Mouse (Mus musculus) right cerebral cortex, postnatal 4 days (tissue): Measurements from ENCODE around the gene Furin.

Experiments used
- DNase-seq: peaks from one replicate; pipeline ENCODE4 v3.0.0-alpha.2; 2022

The Furin gene

GRCm38 (mm10) chr7:80405188-80405695, at the start of gene Furin:
TSS of gene Furin (minus strand) at chr7:80405436.
- DNase-seq, result no peak

DNA sequence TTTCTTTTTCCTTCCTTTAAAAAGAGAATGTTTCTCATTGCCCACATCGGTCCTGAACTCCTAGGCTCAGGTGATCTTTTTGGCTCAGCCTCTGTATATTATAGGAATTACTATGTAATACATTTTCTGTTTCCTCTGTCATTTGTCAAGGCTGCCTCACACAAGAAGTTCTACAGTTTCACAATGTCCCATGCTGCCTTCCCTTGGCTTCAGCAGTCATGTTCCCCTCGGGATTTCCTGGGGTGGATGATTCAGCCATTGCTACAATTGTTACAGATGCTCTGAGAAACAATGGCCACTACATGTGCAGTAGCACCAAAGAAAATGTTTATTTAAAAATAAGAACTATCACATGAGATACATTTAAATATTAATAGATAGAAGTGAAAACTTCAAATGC, 49.5 kb upstream of the Furin start:
- DNase-seq, result no peak

DNA sequence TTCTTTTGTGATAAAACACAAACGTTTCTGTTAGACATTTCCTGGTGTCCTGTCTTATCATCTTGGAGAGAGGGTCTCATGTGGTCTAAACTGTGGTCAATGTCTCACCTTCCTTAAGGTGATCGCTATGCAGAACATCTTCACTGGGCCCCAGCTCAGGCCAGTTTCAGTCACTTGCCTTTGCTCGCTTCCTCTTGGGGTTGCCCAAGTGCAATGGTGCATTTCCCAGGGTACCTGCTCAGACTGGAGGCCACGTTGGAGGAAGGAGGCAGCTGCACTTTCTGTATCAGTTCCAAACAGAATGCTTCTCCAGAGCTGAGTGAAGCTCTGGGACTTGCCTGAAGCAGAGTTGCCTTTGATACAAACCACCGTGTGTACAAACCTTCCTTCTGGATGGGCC, 48.8 kb upstream of the Furin start:
- no peak for DNase-seq

- no peak for DNase-seq
Measured at GRCm38 (mm10) chr7:80453121-80453520, 47.9 kb upstream of the Furin start.

GRCm38 (mm10) chr7:80452241-80452640, 47.0 kb upstream of the Furin start:
- no peak for DNase-seq

DNA sequence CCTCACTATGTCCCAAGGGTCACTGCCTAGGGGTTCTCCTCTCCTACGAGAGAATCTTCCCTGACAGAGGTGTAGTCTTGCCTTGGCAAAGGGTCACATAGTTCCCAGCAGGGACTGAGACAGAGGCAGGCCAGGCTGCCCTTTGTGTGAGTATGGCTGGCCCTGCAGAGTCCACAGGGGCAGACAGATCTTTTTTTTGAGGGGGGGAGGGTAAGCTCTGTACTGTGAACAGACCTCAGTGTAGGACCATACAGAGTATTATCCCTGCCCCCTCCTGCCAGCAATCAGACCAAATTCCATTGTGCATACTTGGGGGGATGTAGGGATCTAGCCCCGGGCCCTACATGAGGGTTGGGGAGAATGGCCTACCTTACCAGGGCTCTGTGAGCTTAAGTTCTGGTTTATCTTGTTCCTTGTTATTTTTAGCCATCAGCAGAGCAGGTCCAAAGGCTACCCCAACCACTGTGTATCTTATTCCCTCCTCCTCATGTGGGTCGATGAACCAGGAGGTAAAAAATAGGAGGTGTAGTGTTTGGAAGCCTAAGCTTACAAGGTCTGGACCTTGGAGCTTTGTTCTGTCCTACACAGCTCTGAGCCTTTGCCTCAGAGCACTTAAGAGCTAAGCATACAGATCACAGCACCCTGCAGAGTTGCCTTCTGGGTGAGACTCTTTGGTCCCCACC, 46.5 kb upstream of the Furin start:
- DNase-seq, result no peak

- no peak for DNase-seq
Measured at GRCm38 (mm10) chr7:80450354-80450753, 45.1 kb upstream of the Furin start.

- no peak for DNase-seq
Measured at GRCm38 (mm10) chr7:80449620-80450091, 44.4 kb upstream of the Furin start.

- DNase-seq, result no peak
Measured at GRCm38 (mm10) chr7:80447336-80447735, 42.1 kb upstream of the Furin start.

DNA sequence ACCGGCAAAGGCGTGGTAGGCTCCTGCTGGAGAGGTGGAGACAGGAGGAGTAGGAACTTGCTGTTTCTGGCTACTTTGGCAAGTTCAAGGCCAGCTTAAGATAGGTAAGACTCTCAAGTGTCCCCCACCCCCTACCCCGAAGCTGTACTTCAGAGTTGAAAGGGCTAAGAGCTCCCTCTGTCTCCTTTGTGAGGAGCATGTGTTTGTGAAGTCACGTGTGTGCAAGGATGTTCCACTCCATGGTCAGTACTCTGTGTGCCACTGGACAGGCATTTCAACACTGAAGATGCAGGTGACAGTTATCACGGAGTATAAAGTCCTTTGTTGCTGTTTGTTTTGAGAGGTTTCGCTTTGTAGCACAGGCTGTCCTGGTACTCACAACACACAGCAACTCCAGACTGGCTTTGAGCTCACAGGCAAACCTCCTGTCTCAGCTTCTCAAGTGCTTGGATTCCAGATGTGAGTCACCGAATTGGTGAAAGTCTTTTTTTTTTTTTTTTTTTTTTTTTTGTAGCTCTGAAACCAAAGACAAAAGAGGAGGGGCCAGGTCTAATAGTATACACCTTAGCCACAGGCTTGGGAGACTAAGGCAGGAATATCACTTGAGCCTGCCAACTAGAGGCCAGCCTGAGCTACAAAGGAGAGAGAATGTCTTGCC, 41.1 kb upstream of the Furin start:
- no peak for DNase-seq

GRCm38 (mm10) chr7:80445492-80445891, 40.3 kb upstream of the Furin start:
- DNase-seq, result no peak

- DNase-seq, result no peak
Measured at GRCm38 (mm10) chr7:80444401-80445249, 39.4 kb upstream of the Furin start.

GRCm38 (mm10) chr7:80443124-80443523, 37.9 kb upstream of the Furin start:
- DNase-seq, result no peak

DNA sequence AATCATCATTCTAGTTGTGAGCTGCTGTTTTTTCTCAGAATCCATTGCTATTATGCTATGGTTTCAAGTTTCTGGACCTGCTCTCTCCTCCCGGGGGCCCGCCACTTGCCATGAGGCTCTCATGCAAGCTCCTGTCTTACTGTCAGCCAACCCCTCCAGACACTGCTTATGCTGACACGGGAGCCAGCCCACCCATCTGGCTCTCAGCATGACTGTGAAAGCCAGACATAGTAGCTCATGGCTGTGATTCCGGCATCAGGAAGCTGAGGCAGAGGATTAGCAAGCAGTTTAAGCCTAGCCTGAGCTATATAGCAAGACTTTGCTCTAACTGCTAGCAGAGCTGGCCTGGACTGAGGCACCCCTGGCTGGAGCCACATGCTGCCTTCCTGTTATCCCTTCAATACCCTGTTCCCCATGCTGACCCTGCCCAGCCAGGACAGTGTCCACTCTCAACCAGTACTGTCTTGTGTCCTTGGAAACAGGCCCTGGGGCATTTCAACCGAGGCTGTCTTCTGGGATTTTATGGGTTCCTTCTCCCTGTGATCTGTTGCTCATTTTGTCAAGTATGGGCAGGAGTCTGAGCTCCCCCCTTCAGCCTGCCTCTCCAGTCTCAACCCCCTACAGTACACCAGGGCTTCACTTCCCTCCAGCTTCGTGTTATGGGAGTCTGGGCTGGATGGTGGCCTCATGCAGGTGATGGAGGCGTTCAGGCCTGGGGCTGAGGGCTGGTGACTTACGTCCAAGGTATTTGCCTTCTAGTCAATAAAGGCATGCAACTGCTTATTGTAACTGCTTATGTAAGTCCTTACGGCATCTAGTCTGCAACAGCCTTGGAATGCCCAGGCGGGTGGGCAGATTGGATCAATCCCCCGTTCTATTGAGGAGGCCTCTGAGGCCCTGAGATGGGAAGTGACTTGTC, 37.0 kb upstream of the Furin start:
- peak; percentile 38 for DNase-seq

DNA sequence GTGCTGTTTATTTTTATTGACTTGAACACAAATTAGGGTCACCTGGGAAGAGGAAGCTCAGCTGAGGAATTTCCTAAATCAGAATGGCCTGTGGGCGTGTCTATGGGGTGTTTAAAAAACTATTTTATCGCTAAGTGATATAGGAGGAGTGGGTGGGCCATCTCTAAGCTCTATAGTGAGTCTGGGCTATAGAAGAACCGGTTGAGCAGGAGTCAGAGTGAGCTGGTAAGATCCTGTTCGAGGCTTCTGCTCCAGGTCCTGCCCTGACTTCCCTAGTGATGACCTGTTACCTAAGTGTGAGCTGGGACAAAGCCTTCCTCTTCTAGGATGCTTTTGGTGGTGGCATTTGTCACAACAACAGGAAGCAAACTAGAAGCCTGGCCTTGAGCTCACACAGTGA, 35.4 kb upstream of the Furin start:
- DNase-seq, result no peak

DNA sequence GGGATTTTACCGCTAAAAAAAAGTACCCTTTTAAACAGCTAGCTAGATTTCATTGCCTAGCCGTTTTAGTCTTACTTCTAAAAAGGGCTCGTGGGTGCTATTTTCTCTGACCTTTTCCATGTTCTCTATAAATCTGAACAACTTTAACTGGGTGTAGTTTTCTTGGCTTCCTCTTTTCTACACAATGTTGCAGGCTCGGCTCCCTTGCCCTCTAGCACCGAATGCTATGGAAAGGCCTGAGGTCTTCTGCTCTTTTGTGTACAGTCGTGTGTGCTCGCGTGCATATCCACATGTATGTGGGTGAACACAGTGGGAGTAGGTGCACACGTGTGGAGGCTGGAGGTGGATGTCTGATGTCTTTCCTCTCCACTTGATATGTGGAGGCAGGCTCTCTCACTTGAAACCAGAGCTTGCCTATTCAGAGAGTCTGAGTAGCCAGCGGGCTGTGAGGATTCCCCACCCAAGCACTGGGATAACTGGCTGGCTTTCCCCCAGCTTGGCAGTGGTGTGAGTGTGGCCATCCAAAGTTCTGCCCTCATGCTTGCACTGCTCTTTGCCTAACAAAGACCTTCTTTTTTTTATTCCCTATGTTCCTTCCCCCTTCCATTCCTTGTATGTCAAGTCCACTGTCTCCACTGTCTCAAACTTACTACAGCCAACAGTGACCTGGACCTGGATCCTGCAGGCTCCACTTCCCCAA, 34.7 kb upstream of the Furin start:
- peak; percentile 40 for DNase-seq

DNA sequence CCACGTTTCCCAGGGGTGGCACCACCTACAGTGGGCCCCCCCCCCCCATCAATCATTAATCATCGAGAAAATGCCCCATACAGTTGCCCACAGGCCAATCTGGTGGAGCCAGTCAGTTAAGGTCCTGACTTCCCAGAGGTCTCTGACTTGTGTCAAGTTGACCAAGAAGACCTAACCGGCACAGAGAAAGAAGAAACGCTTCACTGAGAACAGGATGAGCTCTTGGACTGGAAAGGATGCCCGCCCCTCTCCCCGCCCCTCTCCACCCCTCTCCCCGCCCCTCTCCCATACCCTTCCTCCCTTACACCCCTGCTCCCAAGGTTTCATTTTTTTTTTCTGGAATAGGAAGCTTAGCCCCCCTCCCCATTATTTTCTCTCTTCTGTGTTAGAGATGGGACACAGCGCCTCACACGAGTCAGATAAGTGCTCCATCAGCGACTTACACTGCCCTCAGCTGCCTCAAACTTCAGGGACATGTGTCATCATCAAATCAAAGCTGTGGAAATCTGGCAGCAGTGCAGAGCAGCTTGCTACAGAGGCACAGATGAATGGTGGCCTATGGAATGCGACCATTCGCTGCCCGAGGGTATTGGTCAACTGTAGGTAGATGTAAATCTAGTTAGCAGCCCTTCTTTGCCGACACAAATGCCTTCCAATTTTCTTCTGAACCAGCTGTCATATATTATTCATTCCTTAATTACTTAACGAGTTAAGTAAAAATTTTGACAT, 34.0 kb upstream of the Furin start:
- DNase-seq, result no peak

- DNase-seq, result no peak
Measured at GRCm38 (mm10) chr7:80436571-80436970, 31.3 kb upstream of the Furin start.

DNA sequence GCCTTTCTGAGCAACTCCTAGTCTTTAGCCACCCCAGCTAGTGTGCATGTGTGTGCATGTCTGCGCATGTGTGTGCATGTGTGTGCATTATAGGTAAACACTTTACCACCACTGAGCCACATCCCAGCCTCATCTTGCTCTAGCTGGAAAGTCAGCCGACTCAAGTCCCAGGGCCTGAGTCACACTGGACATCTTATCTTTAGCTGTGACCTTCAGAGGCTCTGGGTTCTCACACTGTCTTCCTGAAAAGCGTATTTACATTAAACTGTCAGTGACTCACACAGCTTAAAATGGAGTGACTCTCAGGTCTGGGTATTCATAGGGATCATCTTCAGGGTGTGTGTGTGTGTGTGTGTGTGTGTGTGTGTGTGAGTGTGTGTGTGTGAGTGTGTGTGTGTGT, 30.4 kb upstream of the Furin start:
- DNase-seq, result no peak

DNA sequence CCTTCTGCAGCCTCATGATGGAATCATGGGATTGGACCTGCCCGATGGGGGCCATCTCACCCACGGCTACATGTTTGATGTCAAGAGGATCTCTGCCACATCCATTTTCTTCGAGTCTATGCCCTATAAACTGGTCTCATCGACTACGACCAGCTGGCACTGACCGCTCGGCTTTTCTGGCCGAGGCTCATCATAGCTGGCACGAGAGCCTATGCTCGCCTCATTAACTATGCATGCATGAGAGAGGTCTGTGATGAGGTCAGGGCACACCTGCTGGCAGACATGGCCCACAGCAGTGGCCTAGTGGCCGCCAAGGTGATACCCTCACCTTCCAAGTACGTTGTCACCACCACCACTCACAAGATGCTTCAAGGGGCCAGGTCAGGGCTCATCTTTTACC, 24.4 kb upstream of the Furin start:
- DNase-seq, result no peak

DNA sequence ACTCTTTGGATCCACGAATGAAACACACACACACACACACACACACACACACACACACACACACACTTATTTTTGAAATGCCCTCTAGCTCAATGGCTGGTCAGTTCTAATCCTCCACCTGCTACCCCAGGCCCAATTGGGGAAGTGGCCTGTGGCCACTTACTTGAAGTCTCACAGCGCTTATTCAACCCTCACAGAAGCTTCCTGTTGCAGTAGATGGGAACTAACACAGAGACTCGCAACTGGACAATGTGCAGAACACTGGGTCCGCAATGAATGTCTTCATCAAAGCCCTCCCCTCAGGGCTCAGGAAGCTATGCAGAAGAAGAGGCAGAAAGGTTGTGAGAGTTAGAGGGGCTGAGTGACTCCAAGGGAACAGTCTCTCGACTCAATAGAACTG, 22.5 kb upstream of the Furin start:
- DNase-seq, result no peak
